Mouse (Mus musculus): Measurements from ENCODE around the gene Cotl1. TPM values are rescaled to one million over a fixed set of nuclear protein-coding genes. Genes with fewer than 3 reads are reported as not detected.

Cotl1 gene
- polyA plus RNA-seq, 1 experiment from 2014 or later, result 54.6 TPM

DNA sequence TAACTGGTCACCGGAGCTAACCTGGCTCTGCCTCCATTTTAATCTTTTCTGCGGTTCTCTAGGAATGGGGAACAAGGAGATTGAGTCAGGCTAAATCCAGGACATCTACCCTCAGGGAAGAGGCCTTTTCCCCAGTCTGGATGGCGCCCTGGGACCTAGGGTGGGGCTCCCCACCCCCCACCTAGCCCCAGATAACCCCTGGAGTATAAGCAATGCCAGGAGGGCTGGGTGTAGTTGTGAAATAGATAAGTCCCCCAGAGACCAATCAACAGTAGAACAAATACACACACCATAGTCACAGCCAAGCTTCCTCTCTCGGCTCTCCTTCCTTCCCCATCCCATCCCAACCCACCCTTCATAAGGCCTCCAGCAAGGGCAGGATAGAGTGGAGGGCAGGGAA lies 32.7 kb downstream of the Cotl1 start:
- Histone ChIP-seq H3K4me3 (ENCODE audit: low read depth, low read length) (no peak overlapping the region), H3K4me2 (replicated peaks; ENCODE audit: low read depth, low read length) (no peak overlapping the region), H3K27me3 (replicated peaks; ENCODE audit: insufficient read depth, low read length) (no peaks in the 10 kb centered on the region), H3K4me1 (ENCODE audit: insufficient read depth, low read depth, low read length) (peaks cover under 1% of the 10 kb centered on the region; the same call in 1 of the 2 replicates), H3K36me3 (ENCODE audit: insufficient read depth, low read length) (no peaks in the 10 kb centered on the region), H3K9me3 (ENCODE audit: low read length) (no peaks in the 10 kb centered on the region), H3K9ac (replicated peaks; ENCODE audit: low read depth) (no peak overlapping the region), H3K27ac (ENCODE audit: low read length) (no peak overlapping the region)
- DNase-seq (ENCODE audit: low spot score) (no peak), ATAC-seq (no peak)
- 84% methylated on average over 4 of the region's 4 CpGs for WGBS
- TF ChIP-seq CTCF (IDR thresholded peaks at IDR 0.05) (no peak), EP300 (IDR thresholded peaks at IDR 0.05) (no peak)

DNA sequence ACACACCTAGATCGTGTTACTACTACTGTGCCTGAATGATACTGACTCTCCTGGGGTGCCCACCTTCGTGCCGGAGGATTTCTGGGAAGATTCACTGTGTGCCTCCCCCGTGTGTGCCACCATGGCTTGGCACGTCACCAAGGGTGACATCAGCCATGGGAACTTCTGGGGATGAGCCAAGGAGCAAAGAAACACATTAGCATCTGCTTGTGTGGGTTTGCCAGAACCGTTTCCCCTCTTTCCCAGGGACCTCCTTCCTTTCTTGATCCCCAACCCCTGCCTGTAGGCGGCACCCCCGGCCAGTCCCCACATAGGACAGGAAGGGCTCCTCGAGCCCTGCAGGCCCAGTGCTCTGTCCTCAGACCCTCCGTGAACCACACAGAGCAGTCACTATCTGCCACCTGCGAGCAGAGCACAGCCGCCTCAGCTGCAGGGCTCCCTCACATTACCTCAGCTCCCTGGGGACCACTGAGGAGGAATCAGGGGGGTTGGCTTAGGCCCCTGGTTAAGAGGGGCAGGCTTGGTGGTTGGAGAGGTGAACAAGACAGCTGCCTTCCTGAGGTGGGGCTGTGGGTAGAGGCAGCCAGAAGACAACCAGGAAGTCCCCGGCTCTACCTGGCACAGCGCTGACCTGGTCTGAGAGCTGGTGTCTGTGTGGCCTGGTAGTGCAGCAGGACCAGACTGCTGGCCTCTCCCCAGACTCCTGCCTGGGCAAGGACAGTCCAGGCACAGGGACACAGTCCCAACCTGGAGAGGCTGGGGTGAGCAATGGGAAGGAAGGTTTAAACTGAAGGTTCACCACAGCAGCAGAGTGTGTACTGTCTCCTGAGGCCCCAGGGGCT lies 33.7 kb downstream of the Cotl1 start:
- H3K9ac ChIP-seq (replicated peaks; ENCODE audit: low read depth), result no peak overlapping the region
- 59% methylated on average over 14 of the region's 14 CpGs for WGBS
- H3K27ac ChIP-seq (ENCODE audit: low read length), result no peak overlapping the region
- no peak overlapping the region for H3K4me2 ChIP-seq (replicated peaks; ENCODE audit: low read depth, low read length)
- no peaks in the 10 kb centered on the region for H3K9me3 ChIP-seq (ENCODE audit: low read length)
- no peaks in the 10 kb centered on the region for H3K27me3 ChIP-seq (replicated peaks; ENCODE audit: insufficient read depth, low read length)
- no peaks in the 10 kb centered on the region for H3K36me3 ChIP-seq (ENCODE audit: insufficient read depth, low read length)
- peak; percentile 51 for ATAC-seq
- no peaks in the 10 kb centered on the region for H3K4me1 ChIP-seq (ENCODE audit: insufficient read depth, low read depth, low read length)
- DNase-seq (ENCODE audit: low spot score), result peak; percentile 31
- TF ChIP-seq EP300 (IDR thresholded peaks at IDR 0.05) (no peak), CTCF (IDR thresholded peaks at IDR 0.05) (peak; percentile 12; the same call in 1 of the 2 replicates)
- H3K4me3 ChIP-seq (ENCODE audit: low read depth, low read length), result no peak overlapping the region

- Histone ChIP-seq H3K4me3 (ENCODE audit: low read depth, low read length) (no peak overlapping the region), H3K36me3 (ENCODE audit: insufficient read depth, low read length) (no peaks in the 10 kb centered on the region), H3K9me3 (ENCODE audit: low read length) (no peaks in the 10 kb centered on the region), H3K4me2 (replicated peaks; ENCODE audit: low read depth, low read length) (no peak overlapping the region), H3K27ac (ENCODE audit: low read length) (no peak overlapping the region), H3K9ac (replicated peaks; ENCODE audit: low read depth) (no peak overlapping the region), H3K4me1 (ENCODE audit: insufficient read depth, low read depth, low read length) (no peaks in the 10 kb centered on the region), H3K27me3 (replicated peaks; ENCODE audit: insufficient read depth, low read length) (no peaks in the 10 kb centered on the region)
- ATAC-seq (no peak), DNase-seq (ENCODE audit: low spot score) (no peak)
- TF ChIP-seq EP300 (IDR thresholded peaks at IDR 0.05), result no peak
- TF ChIP-seq CTCF (IDR thresholded peaks at IDR 0.05), result no peak
- 75% methylated on average over 8 of the region's 8 CpGs for WGBS
Measured at GRCm38 (mm10) chr8:119805275-119805674, 35.1 kb downstream of the Cotl1 start.

DNA sequence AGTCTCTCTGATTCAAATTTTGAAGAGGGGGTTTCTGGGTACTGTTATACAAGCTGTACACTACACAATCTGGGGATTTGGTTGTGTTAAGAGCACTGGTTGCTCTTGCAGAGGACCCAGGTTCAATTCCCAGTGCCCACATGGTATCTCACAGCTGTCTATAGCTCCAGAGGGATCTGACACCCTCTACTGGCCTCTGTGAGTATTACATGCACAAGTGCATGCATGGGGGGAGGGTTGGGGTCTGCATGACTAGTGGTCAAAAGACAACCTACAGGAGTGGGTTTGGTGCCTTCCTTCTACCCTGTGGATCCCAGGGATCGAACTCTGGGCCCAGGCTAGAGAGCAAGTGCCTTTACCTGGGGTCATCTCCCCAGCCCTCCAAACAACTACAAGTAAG lies 37.8 kb downstream of the Cotl1 start:
- 87% methylated on average over 1 of the region's 1 CpGs for WGBS
- H3K4me3 ChIP-seq (ENCODE audit: low read depth, low read length), result no peak overlapping the region

DNA sequence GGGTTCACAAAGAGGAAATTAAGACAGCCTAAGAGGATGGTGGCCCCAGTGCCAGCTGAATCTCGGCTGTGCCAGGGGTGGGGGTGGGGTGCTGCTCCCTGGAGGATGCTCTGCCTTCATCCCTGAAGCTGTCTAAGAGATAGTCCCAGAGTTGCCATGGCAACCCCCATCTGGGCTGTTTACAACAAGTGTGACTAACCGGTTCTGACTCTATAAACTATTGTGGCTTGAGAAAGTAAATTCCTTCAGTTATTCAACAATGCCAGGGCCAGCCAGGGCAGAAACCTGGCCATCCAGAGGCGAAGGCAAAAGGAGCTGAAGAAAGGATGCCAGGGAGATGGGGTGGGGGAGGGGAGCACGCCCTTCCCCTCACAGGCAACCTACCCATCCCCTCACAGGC lies 39.2 kb downstream of the Cotl1 start:
- TF ChIP-seq EP300 (IDR thresholded peaks at IDR 0.05) (no peak), CTCF (IDR thresholded peaks at IDR 0.05) (no peak)
- ATAC-seq (no peak), DNase-seq (ENCODE audit: low spot score) (no peak)
- H3K9ac ChIP-seq (replicated peaks; ENCODE audit: low read depth), result no peak overlapping the region
- no peak overlapping the region for H3K4me2 ChIP-seq (replicated peaks; ENCODE audit: low read depth, low read length)
- H3K36me3 ChIP-seq (ENCODE audit: insufficient read depth, low read length), result no peaks in the 10 kb centered on the region
- no peak overlapping the region for H3K27ac ChIP-seq (ENCODE audit: low read length)
- no peaks in the 10 kb centered on the region for H3K9me3 ChIP-seq (ENCODE audit: low read length)
- H3K4me1 ChIP-seq (ENCODE audit: insufficient read depth, low read depth, low read length), result peaks cover 3% of the 10 kb centered on the region; the same call in 1 of the 2 replicates
- H3K4me3 ChIP-seq (ENCODE audit: low read depth, low read length), result no peak overlapping the region
- H3K27me3 ChIP-seq (replicated peaks; ENCODE audit: insufficient read depth, low read length), result no peaks in the 10 kb centered on the region
- 19% methylated on average over 4 of the region's 4 CpGs for WGBS

More for the DNA sequence above, 37.8 kb downstream of the Cotl1 start:
- no peak overlapping the region for H3K4me2 ChIP-seq (replicated peaks; ENCODE audit: low read depth, low read length)
- ATAC-seq (no peak), DNase-seq (ENCODE audit: low spot score) (no peak)
- H3K27me3 ChIP-seq (replicated peaks; ENCODE audit: insufficient read depth, low read length), result no peaks in the 10 kb centered on the region
- no peaks in the 10 kb centered on the region for H3K9me3 ChIP-seq (ENCODE audit: low read length)
- TF ChIP-seq EP300 (IDR thresholded peaks at IDR 0.05), result no peak
- TF ChIP-seq CTCF (IDR thresholded peaks at IDR 0.05), result peak; percentile 58
- H3K27ac ChIP-seq (ENCODE audit: low read length), result no peak overlapping the region
- H3K36me3 ChIP-seq (ENCODE audit: insufficient read depth, low read length), result no peaks in the 10 kb centered on the region
- no peak overlapping the region for H3K9ac ChIP-seq (replicated peaks; ENCODE audit: low read depth)
- peaks cover 3% of the 10 kb centered on the region; the same call in 1 of the 2 replicates for H3K4me1 ChIP-seq (ENCODE audit: insufficient read depth, low read depth, low read length)

GRCm38 (mm10) chr8:119798965-119799264 lies 41.4 kb downstream of the Cotl1 start:
- Histone ChIP-seq H3K9me3 (ENCODE audit: low read length) (no peaks in the 10 kb centered on the region), H3K27me3 (replicated peaks; ENCODE audit: insufficient read depth, low read length) (no peaks in the 10 kb centered on the region), H3K9ac (replicated peaks; ENCODE audit: low read depth) (no peak overlapping the region), H3K4me3 (ENCODE audit: low read depth, low read length) (no peak overlapping the region), H3K36me3 (ENCODE audit: insufficient read depth, low read length) (no peaks in the 10 kb centered on the region), H3K27ac (ENCODE audit: low read length) (no peak overlapping the region), H3K4me1 (ENCODE audit: insufficient read depth, low read depth, low read length) (peaks cover 3% of the 10 kb centered on the region; the same call in 1 of the 2 replicates), H3K4me2 (replicated peaks; ENCODE audit: low read depth, low read length) (0 out of 2 replicates have a peak overlapping the region, but pooled peaks have one; percentile 12)
- WGBS, result 65% methylated on average over 2 of the region's 2 CpGs
- DNase-seq (ENCODE audit: low spot score), result no peak
- no peak for ATAC-seq
- TF ChIP-seq CTCF (IDR thresholded peaks at IDR 0.05) (no peak), EP300 (IDR thresholded peaks at IDR 0.05) (no peak)
